In the genomic region with DNA sequence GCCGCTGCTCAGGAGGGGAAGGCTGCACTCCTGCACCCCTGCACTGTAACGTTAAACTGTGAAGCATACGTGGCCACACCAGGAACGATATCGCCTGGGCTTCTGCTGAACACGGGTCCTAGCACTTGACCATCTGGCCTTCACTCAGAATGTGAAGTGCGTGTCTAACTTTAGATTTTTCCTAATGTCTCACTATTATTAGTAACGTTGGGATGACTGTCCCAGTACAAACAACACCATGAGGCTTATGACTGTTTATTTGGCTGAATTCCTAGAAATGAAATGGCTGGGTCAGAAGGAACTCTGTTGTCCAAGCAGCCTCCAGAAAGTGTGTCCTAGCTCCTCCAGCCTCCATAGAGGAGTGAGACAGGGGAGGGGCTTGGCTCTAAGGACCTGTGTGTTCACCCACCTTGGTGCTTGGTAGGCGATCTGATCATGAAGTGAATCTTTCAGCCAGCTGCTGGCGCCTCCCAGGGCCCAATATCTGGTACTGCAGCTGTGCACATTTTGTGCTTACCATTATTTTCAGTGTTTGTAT, we compare ENCODE assay signal across 12 mouse cellular contexts. TPM values are rescaled to one million over a fixed set of nuclear protein-coding genes. Genes with fewer than 3 reads are reported as not detected.
A peak's percentile ranks its signal among the peaks of the same experiment; 100 is the strongest.
DNase-seq lines count a peak whose midpoint lies in the region; ATAC-seq and TF ChIP-seq lines count a peak whose summit lies in the region.
"Had no signal": no experiment of that assay in that cellular context is flagged by ENCODE, and none has a peak within 500 bp of the region (broad histone marks: within the 10 kb centered on the region; RNA-seq: fewer than 3 reads in every experiment).

No protein-coding gene starts in this region.

- ATAC-seq in midbrain, postnatal 0 days (ENCODE audit: low FRiP score) = no peak
- no peak for ATAC-seq in midbrain, embryonic 13.5 days

- no peaks in the 10 kb centered on the region for H3K27me3 ChIP-seq in midbrain, postnatal 0 days (ENCODE audit: insufficient read depth, low read length)
- no peaks in the 10 kb centered on the region for H3K27me3 ChIP-seq in midbrain, embryonic 13.5 days
- H3K27me3 ChIP-seq: hindbrain, embryonic 15.5 days had no signal

- no peak overlapping the region for H3K9ac ChIP-seq in midbrain, postnatal 0 days (replicated peaks; ENCODE audit: low read length, poor library complexity, severe bottlenecking)
- H3K9ac ChIP-seq in midbrain, embryonic 13.5 days (replicated peaks) = no peak overlapping the region
- H3K9ac ChIP-seq: hindbrain, embryonic 15.5 days; liver, embryonic 13.5 days had no signal

- no peaks in the 10 kb centered on the region for H3K36me3 ChIP-seq in midbrain, postnatal 0 days (ENCODE audit: insufficient read depth, low read length)
- no peaks in the 10 kb centered on the region for H3K36me3 ChIP-seq in midbrain, embryonic 13.5 days
- H3K36me3 ChIP-seq: hindbrain, embryonic 15.5 days; liver, embryonic 13.5 days had no signal

- no peak overlapping the region for H3K4me2 ChIP-seq in midbrain, postnatal 0 days (ENCODE audit: low read depth, low read length, poor library complexity, severe bottlenecking)
- H3K4me2 ChIP-seq in midbrain, embryonic 13.5 days (replicated peaks) = no peak overlapping the region
- H3K4me2 ChIP-seq: hindbrain, embryonic 15.5 days; liver, embryonic 13.5 days had no signal

- WGBS in midbrain, postnatal 0 days = 74% methylated on average over 10 of the region's 10 CpGs
- 73% methylated on average over 10 of the region's 10 CpGs for WGBS in midbrain, embryonic 13.5 days

- TF ChIP-seq CTCF in midbrain, postnatal 0 days (IDR thresholded peaks at IDR 0.05) = peak; percentile 42

- H3K4me1 ChIP-seq in midbrain, postnatal 0 days (ENCODE audit: insufficient read depth, low read length) = peaks cover 5% of the 10 kb centered on the region; the same call in 1 of the 2 replicates
- peaks cover 22% of the 10 kb centered on the region for H3K4me1 ChIP-seq in midbrain, embryonic 13.5 days (replicated peaks)
- H3K4me1 ChIP-seq: liver, embryonic 13.5 days had no signal

- no peaks in the 10 kb centered on the region for H3K9me3 ChIP-seq in midbrain, postnatal 0 days (ENCODE audit: low read length)
- H3K9me3 ChIP-seq in midbrain, embryonic 13.5 days = no peaks in the 10 kb centered on the region
- H3K9me3 ChIP-seq: hindbrain, embryonic 15.5 days; liver, embryonic 13.5 days had no signal

- H3K27ac ChIP-seq in midbrain, postnatal 0 days (ENCODE audit: low read depth, low read length) = no peak overlapping the region
- H3K27ac ChIP-seq in midbrain, embryonic 13.5 days = no peak overlapping the region
- H3K27ac ChIP-seq: hindbrain, embryonic 15.5 days; liver, embryonic 13.5 days had no signal

- DNase-seq in gastrocnemius, adult 8-10 months (ENCODE audit: low spot score in 2 of 2) = peak; percentile 21 to 53
- no peak for DNase-seq in gastrocnemius, postnatal 10 days
- DNase-seq in midbrain, postnatal 0 days (ENCODE audit: low spot score) = no peak
- peak; percentile 77 for DNase-seq in heart, adult 8-10 months (ENCODE audit: low spot score)
- DNase-seq in skeletal muscle tissue, adult 2 months (ENCODE audit: low read depth, low spot score) = peak; percentile 59
- DNase-seq in spleen, postnatal 10 days (ENCODE audit: low spot score in 2 of 2) = no peak
- DNase-seq in yolk sac, embryonic 10.5 days (ENCODE audit: low spot score) = no peak
- DNase-seq: liver, embryonic 13.5 days; thymus, postnatal 14 days had no signal

- H3K4me3 ChIP-seq in midbrain, postnatal 0 days (ENCODE audit: low read depth, low read length) = no peak overlapping the region
- no peak overlapping the region for H3K4me3 ChIP-seq in midbrain, embryonic 13.5 days (replicated peaks)
- H3K4me3 ChIP-seq: erythroblast, embryonic 14.5 days; hindbrain, embryonic 15.5 days; liver, embryonic 13.5 days had no signal

RNA-seq across cellular contexts. Expression of a gene that starts 9.1 kb away (rescaled TPM):
- not detected for total RNA-seq in gastrocnemius, adult 8-10 months (2022)
- total RNA-seq in gastrocnemius, postnatal 10 days (2021) = not detected
- total RNA-seq in midbrain, postnatal 0 days (2014; rRNA removed) = 19.4 and 21.9 TPM in 2 replicates
- 30.9 and 32.2 TPM in 2 replicates for polyA plus RNA-seq in midbrain, postnatal 0 days (2015; fragmentation: Nextera tagmentation; extraction: Ambion mirVana)
- 6.0 and 7.1 TPM in 2 replicates for polyA plus RNA-seq in midbrain, embryonic 13.5 days (2015; fragmentation: Nextera tagmentation; extraction: Ambion mirVana)
- total RNA-seq in heart, adult 8-10 months (2022) = not detected
- polyA plus RNA-seq: erythroblast, embryonic 14.5 days; liver, embryonic 13.5 days had no signal

RNA-seq across cellular contexts. Expression of a gene that starts 21.8 kb away (rescaled TPM):
- total RNA-seq in gastrocnemius, adult 8-10 months (2022) = under 1 TPM in 1 of 4 experiments, not detected in 3; 0.10 TPM
- under 1 TPM; 0.23 to 0.29 TPM for total RNA-seq in gastrocnemius, postnatal 10 days (2021)
- total RNA-seq in midbrain, postnatal 0 days (2014; rRNA removed) = 25.4 and 30.1 TPM in 2 replicates
- 10.2 and 10.7 TPM in 2 replicates for polyA plus RNA-seq in midbrain, postnatal 0 days (2015; fragmentation: Nextera tagmentation; extraction: Ambion mirVana)
- polyA plus RNA-seq in midbrain, embryonic 13.5 days (2015; fragmentation: Nextera tagmentation; extraction: Ambion mirVana) = 3.7 and 4.3 TPM in 2 replicates
- under 1 TPM in 3 of 4 experiments, not detected in 1; 0.08 to 0.28 (median 0.17) TPM for total RNA-seq in heart, adult 8-10 months (2022)
- polyA plus RNA-seq: erythroblast, embryonic 14.5 days; liver, embryonic 13.5 days had no signal

RNA-seq across cellular contexts. Expression of a gene that starts 52.5 kb away (rescaled TPM):
- 10 to 100 TPM; 34.5 to 38.7 (median 37.1) TPM for total RNA-seq in gastrocnemius, adult 8-10 months (2022)
- 10 to 100 TPM; 17.5 to 22.8 TPM for total RNA-seq in gastrocnemius, postnatal 10 days (2021)
- 65.7 and 77.5 TPM in 2 replicates for total RNA-seq in midbrain, postnatal 0 days (2014; rRNA removed)
- 34.6 and 37.6 TPM in 2 replicates for polyA plus RNA-seq in midbrain, postnatal 0 days (2015; fragmentation: Nextera tagmentation; extraction: Ambion mirVana)
- polyA plus RNA-seq in midbrain, embryonic 13.5 days (2015; fragmentation: Nextera tagmentation; extraction: Ambion mirVana) = 49.8 and 51.2 TPM in 2 replicates
- 10 to 100 TPM; 42.4 to 53.8 (median 48.3) TPM for total RNA-seq in heart, adult 8-10 months (2022)

Comparison
In these comparisons a context has a peak if more than half of its experiments do, and no peak if none do; other contexts are left out.
1. DNase-seq: peak in gastrocnemius, adult 8-10 months (2 of 2), heart, adult 8-10 months (single experiment) and skeletal muscle tissue, adult 2 months (single experiment); none in gastrocnemius, postnatal 10 days (single experiment), midbrain, postnatal 0 days (single experiment), spleen, postnatal 10 days (0 of 2) and yolk sac, embryonic 10.5 days (single experiment).
2. RNA of a gene that starts 9.1 kb away (total RNA-seq): 19.4 to 21.9 TPM in midbrain, postnatal 0 days; not detected in gastrocnemius, postnatal 10 days, not detected in gastrocnemius, adult 8-10 months and not detected in heart, adult 8-10 months; every median in the first group is over 10 times any median in the second.
3. RNA of a gene that starts 21.8 kb away (total RNA-seq): 25.4 to 30.1 TPM in midbrain, postnatal 0 days; 0.23 to 0.29 TPM in gastrocnemius, postnatal 10 days, 0.08 to 0.28 TPM in heart, adult 8-10 months and 0.10 TPM in gastrocnemius, adult 8-10 months; every median in the first group is over 10 times any median in the second.